Mouse (Mus musculus) heart, embryonic 15.5 days (tissue): ENCODE data around the gene Ndufaf8. TPM values are rescaled to one million over a fixed set of nuclear protein-coding genes. Genes with fewer than 3 reads are reported as not detected.

ENCODE experiments used
- ATAC-seq: fragments of 200-750 bp; cut with Nextera tagmentation; replicated peaks from 2 replicates; pipeline ENCODE4 v1.8.0; 2017; ENCODE audit warnings: low read depth, moderate TSS enrichment; ENCODE audit not compliant: insufficient number of reproducible peaks, insufficient read depth, low FRiP score
- H3K27ac ChIP-seq: fragments of 300-500 bp; sonication (generic); 2 replicates; pipeline ENCODE4 v1.5.1; 2015; ENCODE audit warnings: mild to moderate bottlenecking, inconsistent platforms
- H3K27me3 ChIP-seq: fragments of 300-500 bp; sonication (generic); 2 replicates; pipeline ENCODE4 v1.6.1; 2015; ENCODE audit warnings: inconsistent platforms
- H3K36me3 ChIP-seq: fragments of 300-500 bp; sonication (generic); 2 replicates; pipeline ENCODE4 v1.6.1; 2015; ENCODE audit warnings: mild to moderate bottlenecking, inconsistent platforms
- H3K4me1 ChIP-seq: fragments of 300-500 bp; sonication (generic); replicated peaks from 2 replicates; pipeline ENCODE4 v1.6.1; 2015; ENCODE audit warnings: inconsistent platforms
- H3K4me2 ChIP-seq: fragments of 300-500 bp; sonication (generic); 2 replicates; pipeline ENCODE4 v1.6.1; 2015; ENCODE audit warnings: inconsistent platforms, mild to moderate bottlenecking, moderate library complexity
- H3K4me3 ChIP-seq: fragments of 300-500 bp; sonication (generic); 2 replicates; pipeline ENCODE4 v1.5.1; 2015; ENCODE audit warnings: mild to moderate bottlenecking, inconsistent platforms
- H3K9ac ChIP-seq: fragments of 300-500 bp; sonication (generic); 2 replicates; pipeline ENCODE4 v1.6.1; 2015; ENCODE audit warnings: mild to moderate bottlenecking, inconsistent platforms
- H3K9me3 ChIP-seq: fragments of 300-500 bp; sonication (generic); replicated peaks from 2 replicates; pipeline ENCODE4 v1.6.1; 2016; ENCODE audit warnings: inconsistent platforms
- WGBS: fragments of 180-500 bp; shearing (Covaris S2); methylation state at CpG from one replicate; pipeline ENCODE4 v1.1.7; 2015; ENCODE audit warnings: mixed read lengths; 5-methylcytosine and 5-hydroxymethylcytosine counted together
- polyA plus RNA-seq: library from polyadenylated mRNA; unstranded; fragments of >200 nt; fragmentation: Nextera tagmentation; extraction: Ambion mirVana; gene quantifications from 2 replicates; pipeline ENCODE4 v1.2.1, GENCODE M21; 2015

Gene Ndufaf8
- polyA plus RNA-seq, 1 experiment from 2014 or later = 84.1 TPM

GRCm38 (mm10) chr11:120136796-120137624, 38.3 kb downstream of the Ndufaf8 start:
- Histone ChIP-seq H3K27ac (peak overlapping the region; percentile 86), H3K36me3 (peaks cover 14% of the 10 kb centered on the region; the same call in 1 of the 2 replicates), H3K27me3 (no peaks in the 10 kb centered on the region), H3K4me2 (peak overlapping the region; percentile 42), H3K9me3 (no peaks in the 10 kb centered on the region), H3K9ac (no peak overlapping the region), H3K4me3 (no peak overlapping the region), H3K4me1 (peaks cover 67% of the 10 kb centered on the region)
- WGBS = 32% methylated on average over 23 of the region's 23 CpGs
- peak; percentile 70 for ATAC-seq

- H3K27ac ChIP-seq = peak overlapping the region; percentile 86
- peaks cover 73% of the 10 kb centered on the region for H3K4me1 ChIP-seq
- peak; percentile 20 for ATAC-seq
- no peak overlapping the region for H3K4me3 ChIP-seq
- no peaks in the 10 kb centered on the region for H3K9me3 ChIP-seq
- no peak overlapping the region for H3K9ac ChIP-seq
- H3K4me2 ChIP-seq = peak overlapping the region; percentile 42
- no peaks in the 10 kb centered on the region for H3K27me3 ChIP-seq
- H3K36me3 ChIP-seq = peaks cover 12% of the 10 kb centered on the region; the same call in 1 of the 2 replicates
- 34% methylated on average over 5 of the region's 5 CpGs for WGBS
Observed at GRCm38 (mm10) chr11:120137625-120138004, 38.9 kb downstream of the Ndufaf8 start.

GRCm38 (mm10) chr11:120139309-120139731, 40.6 kb downstream of the Ndufaf8 start:
- Histone ChIP-seq H3K4me1 (peaks cover 87% of the 10 kb centered on the region), H3K27ac (no peak overlapping the region)
- 64% methylated on average over 10 of the region's 10 CpGs for WGBS

GRCm38 (mm10) chr11:120140255-120140654, 41.5 kb downstream of the Ndufaf8 start:
- WGBS = 69% methylated on average over 6 of the region's 6 CpGs
- Histone ChIP-seq H3K27me3 (no peaks in the 10 kb centered on the region), H3K9me3 (no peaks in the 10 kb centered on the region), H3K4me1 (peaks cover 85% of the 10 kb centered on the region), H3K4me3 (no peak overlapping the region), H3K9ac (no peak overlapping the region), H3K27ac (no peak overlapping the region), H3K4me2 (no peak overlapping the region), H3K36me3 (0 out of 2 replicates have a peak, but pooled peaks cover 3% of the 10 kb centered on the region)
- ATAC-seq = no peak

More at GRCm38 (mm10) chr11:120139309-120139731, 40.6 kb downstream of the Ndufaf8 start:
- H3K9ac ChIP-seq = no peak overlapping the region
- ATAC-seq = no peak
- H3K27me3 ChIP-seq = no peaks in the 10 kb centered on the region
- H3K36me3 ChIP-seq = 0 out of 2 replicates have a peak, but pooled peaks cover 6% of the 10 kb centered on the region
- no peak overlapping the region for H3K4me3 ChIP-seq
- H3K4me2 ChIP-seq = no peak overlapping the region
- no peaks in the 10 kb centered on the region for H3K9me3 ChIP-seq

GRCm38 (mm10) chr11:120142601-120143051, 43.9 kb downstream of the Ndufaf8 start:
- Histone ChIP-seq H3K9ac (no peak overlapping the region), H3K36me3 (0 out of 2 replicates have a peak, but pooled peaks cover 3% of the 10 kb centered on the region), H3K27me3 (no peaks in the 10 kb centered on the region), H3K9me3 (no peaks in the 10 kb centered on the region), H3K4me2 (no peak overlapping the region), H3K27ac (peak overlapping the region; percentile 74), H3K4me3 (no peak overlapping the region), H3K4me1 (peaks cover 61% of the 10 kb centered on the region)
- 49% methylated on average over 3 of the region's 3 CpGs for WGBS
- ATAC-seq = peak; percentile 81

GRCm38 (mm10) chr11:120143708-120144497, 45.2 kb downstream of the Ndufaf8 start:
- no peak for ATAC-seq
- WGBS = 60% methylated on average over 13 of the region's 13 CpGs

GRCm38 (mm10) chr11:120148201-120148855, 49.6 kb downstream of the Ndufaf8 start:
- Histone ChIP-seq H3K27ac (no peak overlapping the region), H3K4me2 (no peak overlapping the region), H3K36me3 (no peaks in the 10 kb centered on the region), H3K4me1 (peaks cover 32% of the 10 kb centered on the region), H3K4me3 (no peak overlapping the region), H3K27me3 (no peaks in the 10 kb centered on the region), H3K9ac (no peak overlapping the region), H3K9me3 (no peaks in the 10 kb centered on the region)
- ATAC-seq = no peak
- 84% methylated on average over 8 of the region's 8 CpGs for WGBS

More at GRCm38 (mm10) chr11:120143708-120144497, 45.2 kb downstream of the Ndufaf8 start:
- H3K9ac ChIP-seq = no peak overlapping the region
- no peaks in the 10 kb centered on the region for H3K27me3 ChIP-seq
- H3K36me3 ChIP-seq = no peaks in the 10 kb centered on the region
- H3K4me3 ChIP-seq = no peak overlapping the region
- H3K27ac ChIP-seq = peak overlapping the region; percentile 74
- H3K4me2 ChIP-seq = no peak overlapping the region
- H3K9me3 ChIP-seq = no peaks in the 10 kb centered on the region
- peaks cover 50% of the 10 kb centered on the region for H3K4me1 ChIP-seq

GRCm38 (mm10) chr11:120149510-120150200, 50.9 kb downstream of the Ndufaf8 start:
- Histone ChIP-seq H3K9ac (peak overlapping the region; percentile 76; the same call in 1 of the 2 replicates), H3K9me3 (no peaks in the 10 kb centered on the region), H3K4me2 (peak overlapping the region; percentile 80), H3K36me3 (no peaks in the 10 kb centered on the region), H3K4me3 (peak overlapping the region; percentile 99), H3K4me1 (peaks cover 19% of the 10 kb centered on the region), H3K27ac (peak overlapping the region; percentile 82; the same call in 1 of the 2 replicates), H3K27me3 (no peaks in the 10 kb centered on the region)
- 34% methylated on average over 6 of the region's 6 CpGs for WGBS
- no peak for ATAC-seq
